In the genomic region with DNA sequence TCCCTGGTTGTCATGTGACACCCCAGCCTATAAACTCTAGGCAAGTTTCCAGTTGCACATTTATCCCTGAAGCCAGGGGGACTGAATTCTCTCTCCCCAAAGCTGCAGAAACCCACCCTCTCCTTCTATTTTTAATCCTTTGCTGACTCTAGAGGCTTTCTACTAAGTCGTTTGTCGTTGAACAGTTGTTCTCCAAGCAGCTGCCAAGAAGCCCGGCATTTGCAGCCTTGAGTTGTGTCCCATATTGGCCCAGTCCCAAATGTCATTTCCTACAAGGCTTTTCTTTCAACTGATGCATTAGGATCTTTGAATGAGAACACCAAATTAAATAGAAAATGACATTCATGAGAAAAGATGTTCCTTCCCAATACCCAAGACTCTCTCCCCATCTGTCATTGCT, we compare ENCODE assay signal across 11 mouse cellular contexts.
DNase-seq lines count a peak whose midpoint lies in the region; ATAC-seq and TF ChIP-seq lines count a peak whose summit lies in the region.
"Had no signal": no experiment of that assay in that cellular context is flagged by ENCODE, and none has a peak within 500 bp of the region (broad histone marks: within the 10 kb centered on the region; RNA-seq: fewer than 3 reads in every experiment).

No protein-coding gene starts in this region.

- intact Hi-C loops in left cerebral cortex, postnatal 4 days (cut with DNase I): no loop called here

- no peaks in the 10 kb centered on the region for H3K27me3 ChIP-seq in forebrain, embryonic 16.5 days (replicated peaks; ENCODE audit: control insufficient read depth, insufficient read depth, low read length)
- H3K27me3 ChIP-seq in forebrain, embryonic 13.5 days: no peaks in the 10 kb centered on the region
- H3K27me3 ChIP-seq in stomach, embryonic 16.5 days (ENCODE audit: control insufficient read depth, insufficient read depth, low read length): no peaks in the 10 kb centered on the region
- no peaks in the 10 kb centered on the region for H3K27me3 ChIP-seq in stomach, postnatal 0 days (ENCODE audit: control insufficient read depth, insufficient read depth, low read length)
- H3K27me3 ChIP-seq: heart, embryonic 13.5 days; limb, embryonic 15.5 days had no signal

- H3K4me3 ChIP-seq in forebrain, embryonic 16.5 days (replicated peaks; ENCODE audit: low read length): no peak overlapping the region
- no peak overlapping the region for H3K4me3 ChIP-seq in forebrain, embryonic 13.5 days
- H3K4me3 ChIP-seq in stomach, embryonic 16.5 days (replicated peaks; ENCODE audit: low read length): no peak overlapping the region
- H3K4me3 ChIP-seq in stomach, postnatal 0 days (ENCODE audit: low read depth, low read length): no peak overlapping the region
- H3K4me3 ChIP-seq: heart, embryonic 13.5 days; limb, embryonic 15.5 days had no signal

- peak; percentile 57 for DNase-seq in left cerebral cortex, postnatal 4 days
- no peak for DNase-seq in left cerebral cortex, adult 9 months (ENCODE audit: low spot score in 2 of 2)
- no peak for DNase-seq in stomach, postnatal 0 days (ENCODE audit: low spot score)
- no peak for DNase-seq in spleen, adult 18-20 months
- DNase-seq: gastrocnemius, postnatal 10 days; thymus, postnatal 36 days had no signal

- H3K4me1 ChIP-seq in forebrain, embryonic 16.5 days (replicated peaks; ENCODE audit: control insufficient read depth, insufficient read depth, low read length): peaks cover 8% of the 10 kb centered on the region
- H3K4me1 ChIP-seq in forebrain, embryonic 13.5 days: peaks cover 6% of the 10 kb centered on the region; the same call in 1 of the 2 replicates
- no peaks in the 10 kb centered on the region for H3K4me1 ChIP-seq in stomach, embryonic 16.5 days (ENCODE audit: control insufficient read depth, insufficient read depth, low read length)
- H3K4me1 ChIP-seq in stomach, postnatal 0 days (replicated peaks; ENCODE audit: control insufficient read depth, insufficient read depth): no peaks in the 10 kb centered on the region
- H3K4me1 ChIP-seq: heart, embryonic 13.5 days had no signal

- no peak overlapping the region for H3K9ac ChIP-seq in forebrain, embryonic 16.5 days (replicated peaks; ENCODE audit: low read depth, low read length)
- no peak overlapping the region for H3K9ac ChIP-seq in forebrain, embryonic 13.5 days
- no peak overlapping the region for H3K9ac ChIP-seq in stomach, embryonic 16.5 days (ENCODE audit: low read length)
- no peak overlapping the region for H3K9ac ChIP-seq in stomach, postnatal 0 days (ENCODE audit: low read length)
- H3K9ac ChIP-seq: heart, embryonic 13.5 days; limb, embryonic 15.5 days had no signal

- peak; percentile 50; the same call in 1 of the 2 replicates for ATAC-seq in forebrain, embryonic 16.5 days
- no peak for ATAC-seq in forebrain, embryonic 13.5 days
- ATAC-seq in stomach, embryonic 16.5 days (ENCODE audit: insufficient read depth, low FRiP score): peak; percentile 50; the same call in 1 of the 2 replicates
- ATAC-seq in stomach, postnatal 0 days (ENCODE audit: low FRiP score, low TSS enrichment): no peak

- WGBS in forebrain, embryonic 16.5 days: 18% methylated on average over 3 of the region's 3 CpGs
- WGBS in forebrain, embryonic 13.5 days: 30% methylated on average over 3 of the region's 3 CpGs
- WGBS in stomach, embryonic 16.5 days: 34% methylated on average over 3 of the region's 3 CpGs
- WGBS in stomach, postnatal 0 days: 37% methylated on average over 3 of the region's 3 CpGs

- H3K36me3 ChIP-seq in forebrain, embryonic 16.5 days (ENCODE audit: control insufficient read depth, insufficient read depth): no peaks in the 10 kb centered on the region
- no peaks in the 10 kb centered on the region for H3K36me3 ChIP-seq in forebrain, embryonic 13.5 days (ENCODE audit: poor library complexity, severe bottlenecking)
- no peaks in the 10 kb centered on the region for H3K36me3 ChIP-seq in stomach, embryonic 16.5 days (ENCODE audit: control insufficient read depth, insufficient read depth, low read length)
- H3K36me3 ChIP-seq in stomach, postnatal 0 days (ENCODE audit: control insufficient read depth, insufficient read depth, low read length): no peaks in the 10 kb centered on the region
- H3K36me3 ChIP-seq: heart, embryonic 13.5 days; limb, embryonic 15.5 days had no signal

- no peak for TF ChIP-seq CTCF in stomach, postnatal 0 days (IDR thresholded peaks at IDR 0.05; ENCODE audit: low read depth)

- H3K27ac ChIP-seq in forebrain, embryonic 16.5 days (ENCODE audit: low read length): no peak overlapping the region
- H3K27ac ChIP-seq in forebrain, embryonic 13.5 days: no peak overlapping the region
- no peak overlapping the region for H3K27ac ChIP-seq in stomach, embryonic 16.5 days (ENCODE audit: low read length)
- H3K27ac ChIP-seq in stomach, postnatal 0 days (replicated peaks): no peak overlapping the region
- H3K27ac ChIP-seq: heart, embryonic 13.5 days; limb, embryonic 15.5 days had no signal

- H3K9me3 ChIP-seq in forebrain, embryonic 16.5 days (ENCODE audit: control insufficient read depth, low read length): no peaks in the 10 kb centered on the region
- no peaks in the 10 kb centered on the region for H3K9me3 ChIP-seq in forebrain, embryonic 13.5 days (replicated peaks)
- no peaks in the 10 kb centered on the region for H3K9me3 ChIP-seq in stomach, embryonic 16.5 days (replicated peaks; ENCODE audit: control insufficient read depth, low read length)
- no peaks in the 10 kb centered on the region for H3K9me3 ChIP-seq in stomach, postnatal 0 days (ENCODE audit: control insufficient read depth, low read length)
- H3K9me3 ChIP-seq: heart, embryonic 13.5 days; limb, embryonic 15.5 days had no signal

- H3K4me2 ChIP-seq in forebrain, embryonic 16.5 days (ENCODE audit: low read length): no peak overlapping the region
- no peak overlapping the region for H3K4me2 ChIP-seq in forebrain, embryonic 13.5 days
- no peak overlapping the region for H3K4me2 ChIP-seq in stomach, embryonic 16.5 days (ENCODE audit: low read depth, low read length)
- H3K4me2 ChIP-seq in stomach, postnatal 0 days (replicated peaks; ENCODE audit: low read depth): no peak overlapping the region
- H3K4me2 ChIP-seq: heart, embryonic 13.5 days; limb, embryonic 15.5 days had no signal

- no peak for TF ChIP-seq EP300 in stomach, postnatal 0 days (optimal IDR thresholded peaks at IDR 0.05)

Comparison
In these comparisons a context has a peak if more than half of its experiments do, and no peak if none do; other contexts are left out.
1. ATAC-seq: peak in forebrain, embryonic 16.5 days (single experiment) and stomach, embryonic 16.5 days (single experiment); none in forebrain, embryonic 13.5 days (single experiment) and stomach, postnatal 0 days (single experiment).